Mouse (Mus musculus) spleen, adult 10 weeks (tissue): ENCODE measurements around the gene Dmwd. TPM values are rescaled to one million over a fixed set of nuclear protein-coding genes. Genes with fewer than 3 reads are reported as not detected.

ENCODE experiments used
- polyA plus RNA-seq: library from polyadenylated mRNA; stranded (reverse); fragments of 350-450 nt; fragmentation: Illumina TruSeq; extraction: RNeasy Lipid Tissue Mini Kit (QIAGEN cat#74804); gene quantifications from one replicate; pipeline ENCODE4 v1.2.3, GENCODE M21; 2015; ENCODE audit warnings: low replicate concordance; ENCODE audit not compliant: insufficient read depth

Dmwd gene
- polyA plus RNA-seq = 5.3 TPM

GRCm38 (mm10) chr7:19075723-19076585, at the start of gene Dmwd:
Dmwd (plus strand) TSS chr7:19076227.

DNA sequence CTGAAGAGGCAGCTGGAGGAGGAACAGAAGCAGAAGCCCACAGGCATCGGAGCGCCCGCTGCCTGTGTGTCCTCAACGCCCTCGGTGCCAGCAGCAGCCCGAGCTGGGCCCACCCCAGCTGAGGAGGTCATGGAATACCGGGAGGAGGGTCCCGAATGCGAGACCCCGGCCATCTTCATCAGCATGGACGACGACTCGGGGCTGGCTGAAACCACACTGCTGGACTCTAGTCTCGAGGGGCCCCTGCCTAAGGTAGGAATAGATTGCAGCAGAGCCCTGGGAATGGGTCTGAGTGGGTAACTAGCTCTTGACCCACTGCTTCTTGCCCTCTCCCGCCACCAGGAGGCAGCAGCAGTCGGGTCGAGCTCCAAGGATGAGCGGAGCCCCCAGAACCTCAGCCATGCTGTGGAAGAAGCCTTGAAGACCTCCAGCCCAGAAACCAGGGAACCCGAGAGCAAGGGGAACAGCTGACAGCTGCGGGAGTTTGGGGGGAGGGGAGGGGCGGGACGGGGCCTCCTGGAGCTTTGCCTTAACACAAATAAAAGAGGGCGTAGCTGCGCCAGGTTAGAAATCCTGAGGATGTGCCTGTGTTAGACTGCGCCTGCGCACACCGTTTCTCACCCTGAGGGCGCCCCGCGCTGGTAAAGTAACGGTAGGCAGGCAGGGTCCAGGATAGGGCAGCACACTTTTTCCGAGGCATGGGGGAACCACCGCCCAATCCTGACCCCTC, 21.8 kb upstream of the Dmwd start, which contains the start of gene Rsph6a:
Gene Rsph6a, plus strand, starts transcription at position 644 of the 730 bp plus-strand sequence.

DNA sequence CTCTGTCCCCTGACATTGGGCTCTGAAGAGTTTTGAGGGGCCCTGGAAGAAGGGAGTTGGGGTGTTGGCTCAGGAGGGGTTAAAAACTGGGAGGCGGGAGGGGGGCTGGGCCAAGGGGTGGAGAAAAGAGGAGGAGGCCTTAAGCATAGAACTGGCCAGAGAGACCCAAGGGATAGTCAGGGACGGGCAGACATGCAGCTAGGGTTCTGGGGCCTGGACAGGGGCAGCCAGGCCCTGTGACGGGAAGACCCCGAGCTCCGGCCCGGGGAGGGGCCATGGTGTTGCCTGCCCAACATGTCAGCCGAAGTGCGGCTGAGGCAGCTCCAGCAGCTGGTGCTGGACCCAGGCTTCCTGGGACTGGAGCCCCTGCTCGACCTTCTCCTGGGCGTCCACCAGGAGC, 7.7 kb downstream of the Dmwd start, which contains the start of gene Dmpk:
Gene Dmpk, plus strand, starts transcription at position 149 of the 400 bp plus-strand sequence.

DNA sequence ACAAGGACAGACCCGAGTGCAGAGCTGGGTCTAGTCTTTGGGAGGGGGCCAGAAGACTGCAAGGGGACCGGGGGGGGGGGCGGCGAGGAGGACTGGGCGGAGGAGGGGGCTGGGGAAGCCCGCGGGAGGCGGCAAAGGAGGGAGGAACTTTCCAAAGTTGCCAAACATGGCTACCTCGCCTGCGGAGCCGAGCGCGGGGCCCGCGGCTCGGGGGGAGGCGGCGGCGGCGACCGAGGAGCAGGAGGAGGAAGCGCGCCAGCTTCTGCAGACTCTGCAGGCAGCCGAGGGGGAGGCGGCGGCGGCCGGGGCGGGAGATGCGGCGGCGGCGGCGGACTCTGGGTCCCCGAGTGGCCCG, 18.4 kb downstream of the Dmwd start, which contains the start of gene Six5:
Gene Six5, plus strand, starts transcription at position 124 of the 355 bp plus-strand sequence.

DNA sequence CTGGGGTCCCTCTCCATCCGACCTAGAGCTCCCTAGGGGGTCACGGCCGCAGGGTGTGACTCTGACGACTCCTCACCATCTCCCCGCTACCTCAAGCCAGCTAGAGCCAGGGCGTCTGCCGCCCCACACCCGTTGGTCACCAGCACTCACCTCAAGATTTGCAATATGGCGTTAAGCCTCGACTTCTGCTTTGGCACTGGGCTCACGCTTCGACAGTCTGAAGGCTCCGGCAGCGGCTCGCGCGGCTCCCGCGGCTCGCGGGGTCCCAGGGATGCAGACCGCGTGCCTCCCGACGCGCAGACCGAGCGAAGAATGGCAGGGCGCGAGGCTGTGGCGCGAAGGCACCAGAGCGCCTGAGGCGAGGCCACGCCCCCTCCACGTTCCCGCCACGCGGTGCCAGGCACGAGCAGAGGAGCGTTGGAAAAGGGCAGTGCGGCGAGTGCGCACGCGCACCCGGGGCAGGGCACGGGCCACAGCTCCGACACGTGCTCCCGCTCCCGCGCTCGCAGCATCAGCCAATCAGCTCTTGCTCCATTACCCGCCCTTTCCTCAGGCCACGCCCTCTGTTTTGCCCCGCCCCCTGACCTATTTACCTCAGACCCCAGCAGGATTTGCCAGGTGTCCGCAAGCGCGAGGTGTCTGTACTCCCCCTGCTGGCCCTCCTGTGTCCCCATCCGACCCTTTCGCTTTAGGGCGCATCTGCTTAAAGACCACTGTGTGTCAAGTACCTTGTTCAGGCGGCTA, 42.2 kb downstream of the Dmwd start, which contains the start of gene Gm4969:
Gene Gm4969, minus strand, starts transcription at position 341 of the 744 bp plus-strand sequence.

DNA sequence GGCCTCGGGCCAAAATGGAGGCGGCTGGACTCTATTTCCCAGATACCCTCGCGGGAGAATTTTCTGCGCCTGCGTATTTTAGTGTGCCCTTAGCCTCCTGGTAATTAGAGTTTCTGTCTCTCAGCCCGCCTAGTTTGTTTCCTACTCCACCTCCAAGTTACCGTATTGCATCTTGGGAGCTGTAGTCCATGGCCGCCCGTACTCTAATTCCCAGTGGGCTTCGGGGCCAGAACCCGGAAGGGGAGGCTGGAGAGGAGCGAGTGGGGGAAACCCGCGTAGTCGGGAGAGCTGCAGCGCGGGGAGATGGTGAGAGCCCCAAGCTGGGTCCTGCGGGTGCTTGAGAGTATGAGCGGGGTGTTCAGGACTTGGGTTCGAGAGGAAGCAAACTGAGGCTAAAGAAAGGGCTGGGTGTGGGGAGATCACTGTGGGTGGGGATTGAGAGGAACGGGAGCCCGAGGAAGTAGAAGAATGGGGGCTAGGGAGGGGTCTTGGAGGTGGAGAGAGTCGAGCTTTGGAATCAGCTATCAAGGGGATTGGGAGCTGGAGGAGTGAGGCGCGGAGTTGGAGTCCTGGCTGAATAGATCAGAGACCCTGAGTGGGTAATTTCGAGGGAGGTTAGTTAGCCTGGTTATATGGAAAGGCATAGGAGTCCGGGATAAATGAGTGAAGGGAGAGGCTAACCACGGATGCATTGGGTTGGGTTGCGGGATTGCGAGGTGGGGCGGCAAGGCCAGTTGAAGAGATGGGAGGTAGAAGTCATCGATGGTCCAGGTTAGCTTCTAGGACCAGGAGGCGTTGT, 43.8 kb downstream of the Dmwd start, which contains the start of gene Fbxo46:
Gene Fbxo46, plus strand, starts transcription at position 229 of the 799 bp plus-strand sequence.

Other genes with a start within 250 kb of the Dmwd start
- 6.1 TPM for gene Mill2, start 236.3 kb upstream of the Dmwd start, polyA plus RNA-seq
- gene Pglyrp1, start 204.9 kb upstream of the Dmwd start, polyA plus RNA-seq = 28.9 TPM
- gene Ccdc61, start 165.8 kb upstream of the Dmwd start, polyA plus RNA-seq = 17.3 TPM
- 0.76 TPM for gene Nova2, start 150.3 kb upstream of the Dmwd start, polyA plus RNA-seq
- not detected for gene Nanos2, start 88.8 kb upstream of the Dmwd start, polyA plus RNA-seq
- 0.73 TPM for gene Mypop, start 85.0 kb upstream of the Dmwd start, polyA plus RNA-seq
- gene Irf2bp1, start 72.2 kb upstream of the Dmwd start, polyA plus RNA-seq = 6.8 TPM
- gene Foxa3, start 52.7 kb upstream of the Dmwd start, polyA plus RNA-seq = not detected
- gene Sympk, start 51.9 kb upstream of the Dmwd start, polyA plus RNA-seq = 43.3 TPM
- not detected for gene Rsph6a, start 21.5 kb upstream of the Dmwd start, polyA plus RNA-seq
- gene Dmpk, start 7.6 kb downstream of the Dmwd start, polyA plus RNA-seq = 37.1 TPM
- 2.0 TPM for gene Six5, start 18.4 kb downstream of the Dmwd start, polyA plus RNA-seq
- gene Gm4969, start 42.1 kb downstream of the Dmwd start, polyA plus RNA-seq = 0.11 TPM
- gene Fbxo46, start 43.6 kb downstream of the Dmwd start, polyA plus RNA-seq = 2.9 TPM
- 9.4 TPM for gene Qpctl, start 73.1 kb downstream of the Dmwd start, polyA plus RNA-seq
- gene Snrpd2, start 73.5 kb downstream of the Dmwd start, polyA plus RNA-seq = 28.2 TPM
- not detected for gene Gipr, start 89.9 kb downstream of the Dmwd start, polyA plus RNA-seq
- 6.2 TPM for gene Eml2, start 100.2 kb downstream of the Dmwd start, polyA plus RNA-seq
- 4.4 TPM for gene Gpr4, start 136.3 kb downstream of the Dmwd start, polyA plus RNA-seq
- gene Opa3, start 152.1 kb downstream of the Dmwd start, polyA plus RNA-seq = 17.4 TPM
- 295 TPM for gene Vasp, start 195.6 kb downstream of the Dmwd start, polyA plus RNA-seq
- gene Ppm1n, start 203.8 kb downstream of the Dmwd start, polyA plus RNA-seq = 1.3 TPM
- gene Rtn2, start 206.4 kb downstream of the Dmwd start, polyA plus RNA-seq = 1.8 TPM
- gene Fosb, start 233.8 kb downstream of the Dmwd start, polyA plus RNA-seq = 1.4 TPM